Mouse (Mus musculus) adrenal gland, postnatal 10 days (tissue): ENCODE measurements at regions not wholly inside any gene's neighbourhood (a gene's known extent, or its start where the extent isn't known, plus 50 kb on each side); places are given as distances from the start of the nearest gene placed in this dataset.
"Not testable (repeated sequence)": the region's sequence is repeated elsewhere in the genome, so short reads cannot be mapped to it uniquely, and the experiment has no call there.

Experiments
- DNase-seq: peaks from one replicate; pipeline ENCODE4 v3.0.0; 2021; ENCODE audit warnings: mixed read lengths

- not testable (repeated sequence) for DNase-seq
These were observed 450.8 kb upstream of the Epha6 start for GRCm38 (mm10) chr16:61056175-61056574.

GRCm38 (mm10) chr16:61041140-61041586, 435.8 kb upstream of the Epha6 start:
- peak; percentile 43 for DNase-seq
